Mouse (Mus musculus) granulocyte monocyte progenitor cell, adult 5-6 weeks (primary cell): ENCODE results near the gene A630089N07Rik. TPM values are rescaled to one million over a fixed set of nuclear protein-coding genes. Genes with fewer than 3 reads are reported as not detected.

ENCODE experiments used
- ATAC-seq: replicated peaks from 2 replicates; pipeline ENCODE4 v1.8.0; 2016; ENCODE audit warnings: mild to moderate bottlenecking, moderate TSS enrichment, inconsistent platforms; ENCODE audit not compliant: poor library complexity, severe bottlenecking
- total RNA-seq, 2 experiments: library from RNA; stranded (forward) in 1 of 2; stranded (reverse) in 1 of 2; fragments of 200-712, 200-1000 nt in 1 of 2; fragments of >200 nt in 1 of 2; fragmentation: Nextera tagmentation in 1 of 2; gene quantifications; 2 replicates each; pipeline ENCODE4 v1.2.3; 2014 to 2017

A630089N07Rik gene
- total RNA-seq, 2 experiments from 2014 or later = 45.6 to 64.4 TPM

- ATAC-seq = no peak
Measured at GRCm38 (mm10) chr16:97963956-97964540, 118.2 kb downstream of the A630089N07Rik start.

- ATAC-seq = peak; percentile 86
Measured at GRCm38 (mm10) chr16:97962151-97962948, 119.9 kb downstream of the A630089N07Rik start, which contains the start of the genes C2cd2 and Zbtb21. Gene C2cd2, minus strand, starts transcription at chr16:97962598. Gene Zbtb21, minus strand, starts transcription at chr16:97962622.

DNA sequence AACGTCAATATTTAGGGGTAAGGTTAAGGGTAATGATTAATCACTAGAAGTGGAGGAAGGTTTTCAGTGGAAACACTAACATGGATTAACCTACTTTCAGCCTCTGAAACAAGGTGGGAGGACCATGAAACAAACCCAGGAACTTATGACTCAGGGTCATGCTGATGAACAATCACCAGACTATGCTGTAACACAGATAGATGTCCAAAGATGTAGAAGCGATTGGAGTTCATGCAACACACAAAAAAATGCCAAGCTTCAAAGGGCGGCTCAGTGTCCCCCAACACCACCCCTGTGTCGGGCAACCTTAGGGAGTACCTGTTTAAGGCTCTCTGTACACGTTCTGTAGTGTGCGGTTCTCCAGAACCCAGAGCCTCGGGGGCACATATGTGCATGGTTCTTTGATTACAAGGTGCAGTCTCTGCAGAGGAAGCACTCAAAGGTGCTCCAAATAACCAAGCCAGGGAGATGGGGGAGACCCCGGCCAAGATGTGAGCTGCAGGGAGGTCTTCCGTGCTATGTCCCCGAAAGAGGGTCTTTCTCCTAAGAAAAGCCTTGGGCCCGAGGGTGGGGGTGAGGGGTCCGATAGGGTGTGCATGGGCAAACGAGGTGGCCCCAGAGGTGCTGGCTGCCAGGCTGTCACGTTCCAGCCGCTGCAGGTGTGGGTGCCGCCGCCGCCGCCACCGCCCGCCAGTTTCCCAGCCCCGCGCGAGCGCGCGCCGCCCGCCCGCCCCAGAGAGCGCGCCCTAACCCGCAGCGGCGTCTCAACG, 120.7 kb downstream of the A630089N07Rik start:
- ATAC-seq = no peak

GRCm38 (mm10) chr16:97960348-97960747, 121.9 kb downstream of the A630089N07Rik start:
- no peak for ATAC-seq

- ATAC-seq = no peak
Measured at GRCm38 (mm10) chr16:97958401-97958973, 123.8 kb downstream of the A630089N07Rik start.

- no peak for ATAC-seq
Measured at GRCm38 (mm10) chr16:97957626-97958025, 124.6 kb downstream of the A630089N07Rik start.

DNA sequence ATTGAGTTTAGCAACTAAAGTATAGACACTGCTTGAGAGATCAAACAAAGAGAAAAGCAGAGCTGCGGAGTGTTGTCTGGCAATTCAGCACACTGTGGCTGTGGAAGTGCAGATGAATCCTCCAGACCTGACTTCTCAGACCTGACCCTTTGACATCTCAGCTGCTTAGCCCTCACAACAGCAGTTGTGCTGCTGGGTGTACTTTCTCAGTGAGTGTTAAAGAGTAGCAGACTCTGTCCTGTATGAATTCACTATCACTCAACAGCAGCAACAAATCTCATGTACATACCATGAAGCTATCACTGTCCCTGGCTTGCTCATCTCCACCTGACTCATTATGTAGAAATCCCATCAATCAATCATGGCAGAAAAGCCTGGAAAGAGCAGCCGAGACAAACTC, 126.2 kb downstream of the A630089N07Rik start:
- no peak for ATAC-seq

DNA sequence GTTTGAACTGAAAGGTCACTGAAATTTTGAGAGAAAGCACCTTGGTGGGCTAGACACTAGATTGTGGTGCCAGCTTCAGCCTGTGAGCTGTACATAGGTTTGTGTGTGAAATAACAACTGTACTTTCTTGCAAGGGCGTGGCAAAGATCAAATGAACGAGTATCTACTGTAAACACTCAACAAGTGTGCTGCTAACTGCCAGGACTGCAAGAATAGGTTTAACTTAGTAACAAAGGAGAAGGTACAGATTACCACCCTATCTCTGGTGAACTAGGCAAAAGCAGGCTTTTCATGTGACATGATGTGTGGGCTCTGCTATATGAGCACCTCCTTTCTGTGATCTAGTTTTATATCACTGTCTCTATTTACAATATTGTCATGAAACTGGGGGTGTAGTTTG, 128.9 kb downstream of the A630089N07Rik start:
- ATAC-seq = no peak

DNA sequence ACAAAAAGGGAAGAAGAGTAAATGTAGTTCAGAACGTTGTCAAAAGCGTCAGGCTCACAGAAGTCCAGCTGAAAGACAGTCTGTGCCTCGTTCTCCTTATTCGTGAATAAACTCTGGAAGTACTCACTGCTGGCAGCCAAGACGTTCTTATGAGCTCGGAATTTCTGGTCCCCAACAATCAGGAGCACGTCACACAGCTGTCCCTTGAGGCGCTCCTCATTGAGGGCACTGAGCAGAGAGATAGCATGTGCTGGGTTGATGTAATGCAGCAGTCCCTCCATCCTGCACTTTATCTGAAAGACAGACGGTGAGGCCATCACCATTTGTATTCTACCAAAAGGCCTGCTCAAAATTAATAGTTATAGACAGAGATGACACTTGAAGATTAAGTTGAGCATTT, 129.4 kb downstream of the A630089N07Rik start:
- ATAC-seq = no peak

- no peak for ATAC-seq
Measured at GRCm38 (mm10) chr16:97952371-97952770, 129.9 kb downstream of the A630089N07Rik start.

Other genes starting within 250 kb of the A630089N07Rik start
- 29.2 TPM in 2 replicates for gene Prdm15, start 230.6 kb downstream of the A630089N07Rik start, total RNA-seq (2014; fragmentation: Nextera tagmentation)
- gene Prdm15, start 230.6 kb downstream of the A630089N07Rik start, total RNA-seq (2017) = 15.0 and 17.3 TPM in 2 replicates
- 10.5 and 13.9 TPM in 2 replicates for gene C2cd2, start 119.9 kb downstream of the A630089N07Rik start, total RNA-seq (2014; fragmentation: Nextera tagmentation)
- 14.7 and 20.5 TPM in 2 replicates for gene C2cd2, start 119.9 kb downstream of the A630089N07Rik start, total RNA-seq (2017)
- gene Zbtb21, start 119.8 kb downstream of the A630089N07Rik start, total RNA-seq (2014; fragmentation: Nextera tagmentation) = 9.5 and 11.3 TPM in 2 replicates
- 9.4 and 11.4 TPM in 2 replicates for gene Zbtb21, start 119.8 kb downstream of the A630089N07Rik start, total RNA-seq (2017)
- 39.0 and 72.4 TPM in 2 replicates for gene B230307C23Rik, start 85.1 kb downstream of the A630089N07Rik start, total RNA-seq (2014; fragmentation: Nextera tagmentation)
- 28.9 and 68.4 TPM in 2 replicates for gene B230307C23Rik, start 85.1 kb downstream of the A630089N07Rik start, total RNA-seq (2017)